10 mouse cellular contexts compared by ENCODE assay signal in genomic region chr5:105428265-105428974, GRCm38 (mm10). TPM values are rescaled to one million over a fixed set of nuclear protein-coding genes. Genes with fewer than 3 reads are reported as not detected.
A peak's percentile ranks its signal among the peaks of the same experiment; 100 is the strongest.
DNase-seq lines count a peak whose midpoint lies in the region; ATAC-seq and TF ChIP-seq lines count a peak whose summit lies in the region.
"Had no signal": no experiment of that assay in that cellular context is flagged by ENCODE, and none has a peak within 500 bp of the region (broad histone marks: within the 10 kb centered on the region; RNA-seq: fewer than 3 reads in every experiment).

No protein-coding gene starts in this region.

- no peaks in the 10 kb centered on the region for H3K9me3 ChIP-seq in heart, embryonic 14.5 days (ENCODE audit: control insufficient read depth, low read length)
- H3K9me3 ChIP-seq in kidney, embryonic 16.5 days (ENCODE audit: low read length): no peaks in the 10 kb centered on the region; the same call in 1 of the 2 replicates
- H3K9me3 ChIP-seq: limb, embryonic 12.5 days had no signal

- WGBS in heart, embryonic 14.5 days: 62% methylated on average over 12 of the region's 12 CpGs
- 72% methylated on average over 12 of the region's 12 CpGs for WGBS in kidney, embryonic 16.5 days
- WGBS in thymus, adult 2 months: 56% methylated on average over 12 of the region's 12 CpGs

- intact Hi-C loops in heart, postnatal 25 days (cut with DNase I): no loop called here

- no peak overlapping the region for H3K4me3 ChIP-seq in heart, embryonic 14.5 days (ENCODE audit: control insufficient read depth in 1 of 2, insufficient read depth in 1 of 2, low read depth in 1 of 2, low read length in 2 of 2)
- no peak overlapping the region for H3K4me3 ChIP-seq in kidney, embryonic 16.5 days (ENCODE audit: low read length)
- no peak overlapping the region for H3K4me3 ChIP-seq in thymus, adult 2 months (ENCODE audit: control insufficient read depth, insufficient read depth, low read length)
- H3K4me3 ChIP-seq: limb, embryonic 12.5 days had no signal

- H3K36me3 ChIP-seq in heart, embryonic 14.5 days (ENCODE audit: control insufficient read depth, insufficient read depth, low read length): no peaks in the 10 kb centered on the region
- H3K36me3 ChIP-seq in kidney, embryonic 16.5 days (ENCODE audit: insufficient read depth, low read length): peaks cover 5% of the 10 kb centered on the region
- H3K36me3 ChIP-seq in thymus, adult 2 months (ENCODE audit: control insufficient read depth, insufficient read depth, low read length): no peaks in the 10 kb centered on the region
- H3K36me3 ChIP-seq: limb, embryonic 12.5 days had no signal

- no peak overlapping the region for H3K9ac ChIP-seq in heart, embryonic 14.5 days (ENCODE audit: low read length)
- no peak overlapping the region for H3K9ac ChIP-seq in kidney, embryonic 16.5 days (replicated peaks; ENCODE audit: low read length)
- H3K9ac ChIP-seq: limb, embryonic 12.5 days had no signal

- no peak for TF ChIP-seq CTCF in thymus, adult 2 months (IDR thresholded peaks at IDR 0.05; ENCODE audit: borderline replicate concordance, control insufficient read depth, extremely low read depth, insufficient read depth, low read length, poor library complexity)

- H3K4me2 ChIP-seq in heart, embryonic 14.5 days (ENCODE audit: low read length): no peak overlapping the region
- no peak overlapping the region for H3K4me2 ChIP-seq in kidney, embryonic 16.5 days (replicated peaks; ENCODE audit: low read depth, low read length)
- H3K4me2 ChIP-seq: limb, embryonic 12.5 days had no signal

- H3K27ac ChIP-seq in heart, embryonic 14.5 days (replicated peaks in 1 of 2; ENCODE audit: control insufficient read depth in 1 of 2, insufficient read depth in 1 of 2, low read depth in 2 of 2, low read length in 2 of 2): no peak overlapping the region
- 0 out of 2 replicates have a peak overlapping the region, but pooled peaks have one; percentile 16 for H3K27ac ChIP-seq in kidney, embryonic 16.5 days (ENCODE audit: low read length)
- H3K27ac ChIP-seq in thymus, adult 2 months (ENCODE audit: control insufficient read depth, insufficient read depth, low read length): no peak overlapping the region
- H3K27ac ChIP-seq: limb, embryonic 12.5 days had no signal

- TF ChIP-seq POLR2A in thymus, adult 2 months (IDR thresholded peaks at IDR 0.05; ENCODE audit: control insufficient read depth, extremely low read depth, insufficient read depth, low read length, poor library complexity): no peak

- H3K4me1 ChIP-seq in heart, embryonic 14.5 days (ENCODE audit: control insufficient read depth in 2 of 2, insufficient read depth in 2 of 2, low read length in 2 of 2): no peaks in the 10 kb centered on the region
- H3K4me1 ChIP-seq in kidney, embryonic 16.5 days (ENCODE audit: insufficient read depth, low read length): no peaks in the 10 kb centered on the region
- peaks cover 10% of the 10 kb centered on the region for H3K4me1 ChIP-seq in thymus, adult 2 months (replicated peaks; ENCODE audit: control insufficient read depth, insufficient read depth, low read length)

- no peaks in the 10 kb centered on the region for H3K27me3 ChIP-seq in heart, embryonic 14.5 days (ENCODE audit: control insufficient read depth, insufficient read depth, low read length)
- H3K27me3 ChIP-seq in kidney, embryonic 16.5 days (ENCODE audit: insufficient read depth, low read length): no peaks in the 10 kb centered on the region
- H3K27me3 ChIP-seq in thymus, adult 2 months (ENCODE audit: control insufficient read depth, insufficient read depth, low read length): no peaks in the 10 kb centered on the region
- H3K27me3 ChIP-seq: CH12.LX; limb, embryonic 12.5 days had no signal

- DNase-seq in heart, postnatal 25 days (ENCODE audit: low spot score): no peak
- DNase-seq in Muller cell, postnatal 12 days (ENCODE audit: inconsistent ontology term): peak; percentile 89
- peak; percentile 65 to 72 for DNase-seq in cerebellum, adult 18-20 months
- DNase-seq in right cerebral cortex, adult 18-20 months: no peak
- no peak for DNase-seq in thymus, adult 2 months

- peak; percentile 43; the same call in 1 of the 2 replicates for ATAC-seq in heart, embryonic 14.5 days (ENCODE audit: insufficient number of reproducible peaks, insufficient read depth, low FRiP score, low read depth)
- ATAC-seq in kidney, embryonic 16.5 days (ENCODE audit: low FRiP score, low TSS enrichment): no peak
- no peak for ATAC-seq in megakaryocyte-erythroid progenitor cell, adult 5-6 weeks (replicated peaks; ENCODE audit: low FRiP score, low TSS enrichment, poor library complexity, severe bottlenecking)

RNA-seq across cellular contexts. Expression of gene Lrrc8b, which starts 12.8 kb away (rescaled TPM):
- polyA plus RNA-seq in heart, embryonic 14.5 days (2014; fragmentation: Nextera tagmentation; extraction: Ambion mirVana): 5.0 and 5.4 TPM in 2 replicates
- total RNA-seq in heart, postnatal 25 days (2021): 1 to 10 TPM; 4.2 to 5.3 TPM
- 5.3 and 5.5 TPM in 2 replicates for polyA plus RNA-seq in kidney, embryonic 16.5 days (2015; fragmentation: Nextera tagmentation; extraction: Ambion mirVana)
- 13.2 and 16.6 TPM in 2 replicates for total RNA-seq in megakaryocyte-erythroid progenitor cell, adult 5-6 weeks (2014; fragmentation: Nextera tagmentation)
- total RNA-seq in megakaryocyte-erythroid progenitor cell, adult 5-6 weeks (2017): 5.4 and 7.3 TPM in 2 replicates
- polyA plus RNA-seq in thymus, adult 2 months (2012; rRNA removed): 19.2 and 22.5 TPM in 2 replicates

Comparison
In these comparisons a context has a peak if more than half of its experiments do, and no peak if none do; other contexts are left out.
1. DNase-seq: peak in Muller cell, postnatal 12 days (single experiment) and cerebellum, adult 18-20 months (2 of 2); none in heart, postnatal 25 days (single experiment), right cerebral cortex, adult 18-20 months (single experiment) and thymus, adult 2 months (single experiment).